Mouse (Mus musculus) retina, adult 2 months (tissue): Measurements from ENCODE around the gene BC025920.

Experiments used
- DNase-seq: peaks from one replicate; pipeline ENCODE4 v3.0.0-alpha.2; 2012; ENCODE audit warnings: low read depth, low spot score

BC025920 gene

GRCm38 (mm10) chr10:81605974-81606751, at the start of gene BC025920:
BC025920 (plus strand) TSS chr10:81606270.
- peak; percentile 97 for DNase-seq

GRCm38 (mm10) chr10:81556282-81556681, 49.8 kb upstream of the BC025920 start:
- no peak for DNase-seq

- DNase-seq, result no peak
Observed at GRCm38 (mm10) chr10:81557491-81557890, 48.6 kb upstream of the BC025920 start.

- no peak for DNase-seq
Observed at GRCm38 (mm10) chr10:81559163-81559626, 46.9 kb upstream of the BC025920 start, which contains the start of gene Aes. Aes (plus strand) TSS chr10:81559488.

- no peak for DNase-seq
Observed at GRCm38 (mm10) chr10:81559627-81560539, 46.2 kb upstream of the BC025920 start.

GRCm38 (mm10) chr10:81560719-81561459, 45.2 kb upstream of the BC025920 start:
- DNase-seq, result no peak

- no peak for DNase-seq
Observed at GRCm38 (mm10) chr10:81562411-81562810, 43.7 kb upstream of the BC025920 start.

GRCm38 (mm10) chr10:81563481-81563880, 42.6 kb upstream of the BC025920 start:
- no peak for DNase-seq

GRCm38 (mm10) chr10:81564216-81564615, 41.9 kb upstream of the BC025920 start:
- no peak for DNase-seq

GRCm38 (mm10) chr10:81564734-81565133, 41.3 kb upstream of the BC025920 start:
- DNase-seq, result no peak

GRCm38 (mm10) chr10:81565257-81566228, 40.5 kb upstream of the BC025920 start:
- DNase-seq, result no peak

GRCm38 (mm10) chr10:81568381-81569191, 37.5 kb upstream of the BC025920 start:
- DNase-seq, result no peak

GRCm38 (mm10) chr10:81569507-81570237, 36.4 kb upstream of the BC025920 start:
- no peak for DNase-seq

GRCm38 (mm10) chr10:81570238-81570800, 35.8 kb upstream of the BC025920 start:
- DNase-seq, result no peak

- peak; percentile 86 for DNase-seq
Observed at GRCm38 (mm10) chr10:81570831-81571500, 35.1 kb upstream of the BC025920 start.

- peak; percentile 94 for DNase-seq
Observed at GRCm38 (mm10) chr10:81571501-81571876, 34.6 kb upstream of the BC025920 start.

- DNase-seq, result no peak
Observed at GRCm38 (mm10) chr10:81572133-81572671, 33.9 kb upstream of the BC025920 start.

GRCm38 (mm10) chr10:81572975-81573374, 33.1 kb upstream of the BC025920 start:
- no peak for DNase-seq
